Mouse (Mus musculus): ENCODE measurements around the gene Myo1h.

DNA sequence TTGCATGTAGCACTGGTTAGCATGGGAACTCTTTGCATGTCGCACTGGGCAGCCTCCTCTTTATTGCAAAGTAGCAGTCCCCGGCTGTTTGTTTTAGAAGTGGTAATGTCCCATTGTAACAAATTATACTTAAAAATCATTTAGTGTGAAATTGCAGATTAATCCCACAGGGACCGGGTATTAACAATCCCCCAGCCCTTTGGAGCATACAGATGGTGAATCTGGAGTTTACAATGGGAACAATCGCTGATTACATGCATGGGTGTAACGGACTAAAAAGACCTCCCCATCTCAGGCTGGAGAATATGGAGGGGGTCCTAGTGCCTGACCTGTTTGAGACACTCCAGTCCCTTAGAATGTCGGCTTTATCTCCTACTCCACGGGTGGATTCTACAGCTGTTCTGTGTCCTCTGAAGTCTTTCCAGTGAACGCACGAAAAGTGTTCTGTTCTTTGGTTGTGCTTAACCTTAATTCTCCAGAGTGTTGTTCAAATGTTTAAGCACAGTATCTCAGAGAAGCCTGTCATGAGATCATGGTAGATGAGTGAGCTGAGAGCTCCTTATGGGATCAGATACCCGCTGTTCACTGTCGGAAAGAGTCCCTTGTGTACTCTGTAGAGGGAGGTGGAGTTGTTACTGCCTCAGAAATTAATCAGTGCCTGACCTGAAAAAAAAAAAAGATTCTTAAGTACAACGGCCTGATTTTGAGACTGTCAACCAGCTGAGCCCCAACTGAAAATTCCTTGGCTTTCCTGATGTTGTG, 9.4 kb upstream of the Myo1h start:
- TF ChIP-seq CTCF (IDR thresholded peaks at IDR 0.05; ENCODE audit: low read depth) (no peak), EP300 (IDR thresholded peaks at IDR 0.05; ENCODE audit: low read depth) (no peak)
